Mouse (Mus musculus): ENCODE results near the gene Abcg4. TPM values are rescaled to one million over a fixed set of nuclear protein-coding genes. Genes with fewer than 3 reads are reported as not detected.
"Not testable (repeated sequence)": the region's sequence is repeated elsewhere in the genome, so short reads cannot be mapped to it uniquely, and the experiment has no call there.

Gene Abcg4
- total RNA-seq (2021), result under 1 TPM; 0.58 to 0.94 TPM
- long read RNA-seq, experiment 1, result 0 reads
- long read RNA-seq, experiment 2, result 0 reads

DNA sequence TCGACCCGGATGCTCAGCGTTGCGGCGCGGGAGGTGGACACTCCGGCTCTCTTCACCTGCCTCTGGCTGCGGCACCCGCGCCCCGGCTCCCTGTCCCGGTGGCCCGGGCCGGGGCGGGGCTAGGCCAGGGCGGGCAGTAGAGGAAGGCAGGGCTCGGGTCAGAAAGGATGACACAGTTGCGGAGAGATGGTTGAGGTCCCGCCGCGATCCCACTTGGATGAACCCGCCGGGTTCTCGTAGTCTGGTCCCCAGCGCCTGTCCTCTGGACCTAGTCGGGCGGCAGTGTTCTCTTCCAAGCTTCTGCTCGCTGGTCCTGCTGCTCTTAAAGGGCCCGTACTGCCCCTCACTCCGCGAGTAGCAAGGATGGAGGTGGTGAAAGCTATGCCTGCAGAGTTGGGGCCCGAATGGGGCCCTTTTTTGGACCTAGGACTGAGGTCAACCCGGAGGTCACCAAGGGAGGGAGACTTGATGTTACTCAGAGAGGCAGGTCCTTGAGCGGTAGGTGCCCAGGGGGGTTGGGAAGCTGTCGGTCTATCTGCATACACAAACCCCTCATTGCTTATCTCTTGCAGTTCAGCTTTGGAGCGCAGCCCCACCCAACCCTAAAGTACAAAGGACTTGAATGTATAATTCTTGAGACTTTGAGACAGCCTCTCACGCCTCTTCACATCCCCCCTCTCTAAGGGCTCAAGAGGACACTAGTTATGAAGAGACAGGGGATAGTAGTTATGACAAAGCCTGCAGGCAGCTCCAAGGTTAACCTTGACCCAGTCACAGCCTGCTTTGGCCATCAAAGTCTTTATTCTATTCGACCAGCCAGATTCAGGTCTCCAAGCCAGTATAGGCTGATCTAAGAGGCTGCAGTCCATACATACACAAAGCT, at the start of gene Abcg4:
TSS of gene Abcg4 (minus strand) at position 540 of the 883 bp plus-strand sequence.
- intact Hi-C loops (cut with DNase I; ENCODE audit: low total_unique reads), result no loop called here

DNA sequence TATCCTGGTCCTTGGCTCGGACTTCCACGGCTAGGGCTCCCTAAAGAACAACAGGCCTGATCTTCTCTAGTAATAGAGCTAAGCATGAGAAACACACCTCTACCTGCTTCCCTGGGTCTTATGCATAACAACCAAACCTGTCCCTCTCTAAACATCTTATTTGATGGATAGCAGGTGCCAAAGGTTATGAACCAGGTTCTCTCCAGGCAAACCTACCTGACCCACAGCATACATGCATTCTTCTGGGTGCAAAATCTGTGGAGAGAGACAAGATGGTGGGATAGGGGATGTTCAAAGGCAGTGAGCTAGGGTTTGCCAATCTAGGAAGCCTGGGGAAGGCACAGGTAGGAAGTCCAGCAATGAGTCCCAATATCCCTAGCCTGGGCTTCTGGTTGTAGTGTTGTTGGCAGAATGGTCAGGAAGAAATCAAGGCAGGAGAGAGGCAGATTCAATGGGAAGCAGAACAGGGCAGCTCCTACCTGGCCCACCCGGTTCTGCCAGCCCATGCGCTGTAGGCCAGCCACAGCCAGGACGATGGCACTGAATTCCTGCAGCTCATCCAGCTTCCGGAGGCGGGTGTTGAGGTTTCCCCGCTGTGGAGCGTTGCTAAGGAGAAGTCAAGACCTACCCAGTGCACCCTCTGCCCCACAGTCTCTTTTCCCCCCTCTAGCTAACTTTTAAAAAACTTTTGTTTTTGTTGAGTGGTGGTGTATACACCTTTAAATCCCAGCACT, 49.2 kb upstream of the Abcg4 start:
- intact Hi-C loops (cut with DNase I; ENCODE audit: low total_unique reads), result no loop called here
- DNase-seq, result no peak

More for the DNA sequence above, at the start of gene Abcg4:
- DNase-seq, result no peak

- intact Hi-C loops (cut with DNase I; ENCODE audit: low total_unique reads), result no loop called here
- no peak for DNase-seq
These were observed 48.5 kb upstream of the Abcg4 start for GRCm38 (mm10) chr9:44336964-44337363.

DNA sequence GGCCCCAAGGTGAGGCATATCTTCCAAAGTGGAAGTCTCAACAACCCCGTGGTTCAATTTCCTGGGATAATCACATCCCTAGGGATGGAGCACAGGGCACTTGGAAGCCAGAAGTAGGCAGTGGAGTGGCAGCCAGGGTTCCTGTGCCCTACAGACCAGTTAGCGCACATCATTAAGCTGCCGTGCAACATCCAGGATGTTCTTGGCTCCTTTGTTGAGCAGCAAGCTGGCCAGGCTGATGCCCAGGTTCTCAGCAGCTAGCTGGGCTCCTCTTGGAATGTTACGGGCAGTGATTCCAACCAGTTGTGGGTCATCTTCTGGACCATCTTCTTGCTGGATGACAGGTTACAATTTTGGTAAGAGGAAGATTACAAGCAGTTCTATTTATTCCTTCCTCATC, 48.1 kb upstream of the Abcg4 start:
- intact Hi-C loops (cut with DNase I; ENCODE audit: low total_unique reads); DNase-seq: not testable (repeated sequence)

GRCm38 (mm10) chr9:44336093-44336406, 47.6 kb upstream of the Abcg4 start:
- intact Hi-C loops (cut with DNase I; ENCODE audit: low total_unique reads), result no loop called here
- no peak for DNase-seq

DNA sequence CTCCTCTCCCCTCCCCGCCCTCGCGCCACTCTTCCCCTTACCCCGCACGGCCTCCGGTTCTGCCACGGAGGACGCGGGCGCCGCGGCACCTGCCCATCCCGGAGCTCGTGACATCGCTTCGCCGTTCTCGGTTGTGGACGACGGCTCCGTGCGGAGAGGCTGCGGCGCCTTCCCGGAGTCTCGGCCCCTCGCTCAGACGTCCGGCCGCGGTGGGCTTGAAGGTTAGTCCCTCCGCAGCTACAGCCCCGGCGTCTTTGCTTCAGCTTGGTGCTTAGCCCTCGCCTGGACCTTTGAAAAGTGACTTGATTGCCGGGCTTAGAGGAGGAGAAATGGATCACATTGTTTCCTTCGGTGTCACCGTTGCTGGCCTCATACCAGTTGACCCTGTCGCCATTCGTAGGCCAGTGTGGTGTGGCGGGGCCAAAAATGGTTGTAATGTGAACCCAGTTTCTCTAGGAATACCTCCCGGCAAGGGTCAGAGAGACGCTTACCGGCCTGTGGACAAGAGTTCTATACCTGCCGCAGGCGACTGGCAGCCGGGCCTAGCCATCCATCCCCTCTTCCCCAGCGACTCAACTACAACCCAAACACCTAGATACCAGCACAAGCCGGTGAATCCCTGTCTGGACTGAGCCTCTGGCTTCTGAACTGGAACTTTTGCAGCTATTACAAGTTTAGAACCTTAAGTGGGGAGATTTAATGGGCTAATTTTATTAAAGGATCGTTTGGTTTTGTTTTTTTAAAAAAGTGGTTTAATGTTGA, 47.1 kb upstream of the Abcg4 start:
- intact Hi-C loops (cut with DNase I; ENCODE audit: low total_unique reads), result no loop called here
- peak; percentile 53 for DNase-seq

DNA sequence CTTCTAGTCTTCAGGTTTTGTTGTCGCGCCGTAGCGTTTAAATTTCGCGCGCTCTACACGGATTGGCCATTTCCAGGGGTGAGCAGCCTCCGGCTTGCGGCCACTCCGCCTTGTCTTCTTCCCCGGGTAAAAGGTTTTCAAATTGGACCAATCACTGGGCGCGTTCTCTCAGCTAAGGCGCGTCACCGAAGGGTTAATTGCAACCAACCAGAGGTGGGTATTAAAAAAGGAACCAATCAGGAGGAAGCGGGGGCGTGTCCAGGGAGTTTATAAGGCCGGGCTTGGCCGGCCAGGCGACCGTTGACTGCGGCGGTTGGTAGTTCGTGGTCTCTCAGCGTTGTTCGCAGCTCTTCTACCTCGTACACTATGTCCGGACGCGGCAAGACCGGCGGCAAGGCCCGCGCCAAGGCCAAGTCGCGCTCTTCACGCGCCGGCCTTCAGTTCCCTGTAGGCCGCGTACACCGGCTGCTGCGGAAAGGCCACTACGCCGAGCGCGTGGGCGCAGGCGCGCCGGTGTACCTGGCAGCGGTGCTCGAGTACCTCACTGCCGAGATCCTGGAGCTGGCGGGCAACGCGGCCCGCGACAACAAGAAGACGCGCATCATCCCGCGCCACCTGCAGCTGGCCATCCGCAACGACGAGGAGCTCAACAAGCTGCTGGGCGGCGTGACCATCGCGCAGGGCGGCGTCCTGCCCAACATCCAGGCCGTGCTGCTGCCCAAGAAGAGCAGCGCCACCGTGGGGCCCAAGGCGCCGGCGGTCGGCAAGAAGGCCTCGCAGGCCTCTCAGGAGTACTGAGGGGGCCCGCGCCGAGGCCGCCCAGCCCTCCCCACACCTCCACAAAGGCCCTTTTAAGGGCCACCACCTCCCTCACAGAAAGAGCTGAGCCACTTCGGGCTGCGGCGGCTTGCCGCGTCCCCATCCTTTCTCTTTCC, 46.2 kb upstream of the Abcg4 start, which contains the start of gene H2afx:
TSS of gene H2afx (plus strand) at position 299 of the 935 bp plus-strand sequence.
- peak; percentile 96 for DNase-seq
- intact Hi-C loops (cut with DNase I; ENCODE audit: low total_unique reads), result loop anchor here (5.0 kb wide), 1 partner anchor 37 kb away; no protein-coding TSS in a partner anchor

- intact Hi-C loops (cut with DNase I; ENCODE audit: low total_unique reads), result loop anchor here (5.0 kb wide), 1 partner anchor 36 kb away; no protein-coding TSS in a partner anchor
These were observed 44.7 kb upstream of the Abcg4 start for GRCm38 (mm10) chr9:44332918-44333638.

GRCm38 (mm10) chr9:44330736-44331135, 42.3 kb upstream of the Abcg4 start:
- intact Hi-C loops (cut with DNase I; ENCODE audit: low total_unique reads), result loop anchor here (5.0 kb wide), 1 partner anchor 33 kb away; no protein-coding TSS in a partner anchor
- DNase-seq, result no peak

More at GRCm38 (mm10) chr9:44332918-44333638, 44.7 kb upstream of the Abcg4 start:
- DNase-seq, result no peak

DNA sequence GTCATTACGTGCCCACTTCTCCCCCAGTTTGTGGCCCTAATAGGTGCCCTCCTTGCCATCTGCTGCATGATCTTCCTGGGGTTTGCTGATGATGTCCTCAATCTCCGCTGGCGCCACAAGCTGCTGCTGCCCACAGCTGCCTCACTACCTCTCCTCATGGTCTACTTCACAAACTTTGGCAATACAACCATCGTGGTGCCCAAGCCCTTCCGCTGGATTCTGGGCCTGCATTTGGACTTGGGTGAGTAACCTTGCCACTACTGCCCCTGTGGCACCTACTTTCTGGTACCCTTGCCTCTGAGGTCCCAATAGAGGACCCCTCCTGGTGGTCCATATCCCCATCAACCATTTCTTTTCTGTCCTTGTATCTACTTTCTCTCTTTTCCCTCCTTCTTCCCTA, 39.5 kb upstream of the Abcg4 start:
- no peak for DNase-seq
- intact Hi-C loops (cut with DNase I; ENCODE audit: low total_unique reads), result no loop called here

- intact Hi-C loops (cut with DNase I; ENCODE audit: low total_unique reads), result no loop called here
- no peak for DNase-seq
These were observed 38.8 kb upstream of the Abcg4 start for GRCm38 (mm10) chr9:44327064-44327711.

GRCm38 (mm10) chr9:44326371-44327063, 38.1 kb upstream of the Abcg4 start:
- peak; percentile 87 for DNase-seq
- intact Hi-C loops (cut with DNase I; ENCODE audit: low total_unique reads), result no loop called here

GRCm38 (mm10) chr9:44325768-44326370, 37.5 kb upstream of the Abcg4 start, which contains the start of gene Dpagt1:
TSS of gene Dpagt1 (plus strand) at chr9:44326019.
- no peak for DNase-seq
- intact Hi-C loops (cut with DNase I; ENCODE audit: low total_unique reads), result no loop called here

GRCm38 (mm10) chr9:44325032-44325767, 36.8 kb upstream of the Abcg4 start:
- intact Hi-C loops (cut with DNase I; ENCODE audit: low total_unique reads), result not testable (repeated sequence)

GRCm38 (mm10) chr9:44324147-44324546, 35.7 kb upstream of the Abcg4 start:
- no peak for DNase-seq
- intact Hi-C loops (cut with DNase I; ENCODE audit: low total_unique reads), result no loop called here

More at GRCm38 (mm10) chr9:44325032-44325767, 36.8 kb upstream of the Abcg4 start:
- not testable (repeated sequence) for DNase-seq

- DNase-seq; intact Hi-C loops (cut with DNase I; ENCODE audit: low total_unique reads): not testable (repeated sequence)
These were observed 35.2 kb upstream of the Abcg4 start for GRCm38 (mm10) chr9:44323656-44324055.

Data from gastrocnemius, postnatal 14 days (tissue).